Mouse (Mus musculus): ENCODE measurements around the gene Zfhx2.

Zfhx2 gene

DNA sequence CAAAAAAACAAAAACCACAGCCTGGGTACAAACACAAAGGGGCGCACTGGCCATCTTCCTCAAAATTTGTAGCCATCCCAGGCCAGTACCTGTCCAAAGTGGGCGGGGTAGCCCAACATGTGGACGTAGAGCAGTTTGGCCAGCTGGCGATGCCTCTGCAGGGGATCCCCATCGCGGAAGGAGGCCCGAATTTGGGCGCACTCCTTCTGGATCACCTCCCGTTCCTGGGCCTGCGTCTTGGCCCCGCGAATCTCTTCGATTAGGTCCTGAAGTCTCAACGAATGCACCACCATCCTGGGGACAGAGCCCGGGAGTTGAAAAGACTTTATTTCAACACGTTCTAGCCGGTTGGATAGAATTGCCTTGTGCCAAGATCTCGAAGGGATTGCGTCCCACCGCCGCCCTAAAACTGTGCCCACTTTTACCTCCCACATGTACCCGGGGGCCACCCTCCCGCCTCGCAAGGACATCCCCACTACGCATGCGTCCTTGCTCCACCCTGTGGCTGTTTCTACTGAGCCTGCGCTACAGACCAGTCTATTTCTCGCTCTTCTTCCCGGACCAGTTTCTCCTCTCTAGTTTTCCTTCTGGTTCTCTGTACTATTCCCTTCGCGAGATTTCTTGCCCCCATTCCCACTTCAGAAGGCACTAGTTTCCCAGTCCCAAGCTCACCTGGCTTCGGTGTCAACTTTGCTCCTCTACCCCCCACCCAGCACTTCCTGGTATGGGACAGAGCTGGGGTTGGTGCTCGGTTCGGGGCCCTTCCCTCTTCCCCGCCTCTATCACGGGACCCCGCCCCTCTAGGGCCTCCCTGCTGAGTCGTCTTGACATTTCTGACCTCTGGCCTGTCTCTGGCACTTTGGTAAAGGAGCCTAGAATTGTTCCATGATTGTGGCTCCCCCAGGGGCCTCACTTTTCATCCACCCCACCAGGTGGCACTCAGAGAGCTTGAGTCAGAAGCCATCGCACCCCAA, 14.0 kb upstream of the Zfhx2 start, which contains the start of gene Ap1g2:
Gene Ap1g2 (minus strand): TSS at position 758 of the 974 bp plus-strand sequence.
- peak; percentile 82 to 86 for DNase-seq

- DNase-seq = no peak
Measured at GRCm38 (mm10) chr14:55105386-55105785, 13.3 kb upstream of the Zfhx2 start.

DNA sequence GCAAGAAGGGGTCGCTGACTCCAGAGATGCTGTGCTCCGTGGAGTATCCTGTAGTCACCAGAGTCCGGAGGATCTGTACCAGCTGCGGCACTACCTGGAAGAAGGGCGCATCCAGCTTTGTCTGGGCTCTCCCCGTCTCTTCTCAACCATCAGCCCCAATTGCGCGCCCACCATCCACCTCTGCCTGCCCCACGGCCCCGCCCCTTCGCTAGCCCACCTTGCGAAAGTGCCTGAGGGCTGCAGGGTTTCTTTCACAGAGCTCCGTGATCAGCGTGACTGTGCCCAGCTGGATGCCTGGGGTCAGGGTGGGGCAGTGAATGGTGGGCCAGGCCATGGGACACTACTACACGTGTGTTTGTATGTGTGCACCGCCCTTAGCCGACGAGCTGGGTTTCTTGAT, 12.2 kb upstream of the Zfhx2 start:
- DNase-seq = no peak

GRCm38 (mm10) chr14:55102253-55102785, 10.2 kb upstream of the Zfhx2 start:
- DNase-seq = no peak

DNA sequence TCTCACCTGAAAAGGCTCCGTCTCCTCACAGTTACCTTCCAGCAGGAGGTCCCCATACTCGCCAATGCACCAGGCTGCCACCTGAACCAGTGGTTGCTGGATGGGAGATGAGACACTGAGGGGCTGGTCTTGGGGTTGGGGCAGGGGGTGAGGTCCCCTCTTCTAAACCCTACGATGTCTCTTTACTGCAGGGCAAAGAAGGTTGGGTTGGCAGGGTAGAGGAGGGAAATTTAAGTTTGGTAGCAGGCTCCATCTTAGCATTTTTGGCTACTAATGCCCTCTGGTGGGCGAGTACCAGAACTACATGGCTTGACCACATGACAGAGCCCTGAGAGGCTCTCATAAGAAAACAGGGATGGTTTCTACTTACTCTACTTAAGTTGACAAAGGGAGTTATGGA, 9.5 kb upstream of the Zfhx2 start:
- DNase-seq = peak; percentile 71 to 78

- DNase-seq = peak; percentile 77 to 84
Measured at GRCm38 (mm10) chr14:55098067-55098466, 5.9 kb upstream of the Zfhx2 start.

DNA sequence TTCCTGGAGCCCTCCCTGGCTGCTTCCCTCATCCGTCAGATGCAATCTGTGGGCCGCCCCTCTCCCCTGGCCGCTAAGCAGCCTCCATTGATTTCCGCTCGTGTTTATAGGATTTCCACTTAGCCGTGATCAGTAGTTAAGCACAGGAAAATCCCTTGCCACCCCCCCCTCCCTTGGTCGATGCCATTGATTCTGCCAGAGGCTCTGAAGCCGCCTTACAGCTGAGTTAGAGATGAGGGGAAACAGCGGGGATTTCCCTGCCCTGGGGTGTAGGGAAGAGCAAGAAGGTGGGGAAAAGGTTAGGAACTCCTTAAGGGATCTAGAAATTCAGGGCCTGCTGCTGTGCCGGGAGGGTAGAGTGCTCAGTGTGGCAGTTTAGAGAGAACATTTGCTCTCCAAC, 5.5 kb upstream of the Zfhx2 start:
- DNase-seq = no peak

DNA sequence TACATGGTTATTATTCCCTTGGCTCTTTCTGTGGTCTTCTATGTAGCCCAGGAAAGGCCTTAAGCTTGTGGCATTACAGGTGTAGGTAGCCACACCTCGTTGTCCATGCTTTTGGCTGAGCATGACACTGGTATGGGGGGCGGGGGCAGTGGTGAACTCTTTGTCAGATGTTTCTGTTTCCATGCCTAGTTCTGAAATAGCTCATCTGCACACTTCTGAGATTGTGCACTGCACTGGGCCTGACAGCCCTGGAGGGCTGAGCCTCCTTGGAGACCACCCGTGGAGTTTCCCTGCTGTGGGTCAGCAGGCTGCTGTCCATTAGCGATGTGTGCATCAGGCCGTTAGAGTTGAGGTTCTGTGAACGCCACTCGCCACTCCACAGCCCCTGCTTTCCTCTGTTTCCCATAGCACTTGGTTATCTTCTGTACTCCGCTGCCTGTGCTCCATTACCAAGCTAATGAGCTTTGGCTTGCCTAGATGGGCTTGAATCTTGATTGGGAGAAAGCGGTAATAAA, 4.5 kb upstream of the Zfhx2 start:
- DNase-seq = no peak

GRCm38 (mm10) chr14:55095671-55096070, 3.5 kb upstream of the Zfhx2 start:
- no peak for DNase-seq

- DNase-seq = no peak
Measured at GRCm38 (mm10) chr14:55095263-55095662, 3.1 kb upstream of the Zfhx2 start.

- DNase-seq = peak; percentile 87 to 92
Measured at GRCm38 (mm10) chr14:55094704-55095231, 2.6 kb upstream of the Zfhx2 start, which contains the start of gene Thtpa. TSS of gene Thtpa (plus strand) at chr14:55094784.

DNA sequence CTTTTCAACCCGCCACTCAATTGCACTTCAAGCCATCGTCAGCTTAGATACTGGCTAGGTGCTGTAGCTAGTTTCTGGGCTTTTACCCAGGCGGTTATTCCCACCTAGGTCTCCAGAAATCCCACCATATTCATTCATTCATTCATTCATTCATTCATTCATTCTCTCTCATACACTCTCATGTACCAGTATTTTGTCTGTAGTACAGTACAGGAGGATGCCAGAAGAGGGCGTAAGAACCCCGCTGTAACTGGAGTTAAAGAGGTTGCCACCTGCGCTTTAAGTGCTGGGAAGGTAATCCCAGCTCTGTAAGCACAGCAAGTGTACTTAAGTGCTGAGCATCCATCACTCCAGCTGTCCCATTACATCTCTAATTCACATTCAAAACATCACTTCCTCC, 1.8 kb upstream of the Zfhx2 start:
- no peak for DNase-seq

DNA sequence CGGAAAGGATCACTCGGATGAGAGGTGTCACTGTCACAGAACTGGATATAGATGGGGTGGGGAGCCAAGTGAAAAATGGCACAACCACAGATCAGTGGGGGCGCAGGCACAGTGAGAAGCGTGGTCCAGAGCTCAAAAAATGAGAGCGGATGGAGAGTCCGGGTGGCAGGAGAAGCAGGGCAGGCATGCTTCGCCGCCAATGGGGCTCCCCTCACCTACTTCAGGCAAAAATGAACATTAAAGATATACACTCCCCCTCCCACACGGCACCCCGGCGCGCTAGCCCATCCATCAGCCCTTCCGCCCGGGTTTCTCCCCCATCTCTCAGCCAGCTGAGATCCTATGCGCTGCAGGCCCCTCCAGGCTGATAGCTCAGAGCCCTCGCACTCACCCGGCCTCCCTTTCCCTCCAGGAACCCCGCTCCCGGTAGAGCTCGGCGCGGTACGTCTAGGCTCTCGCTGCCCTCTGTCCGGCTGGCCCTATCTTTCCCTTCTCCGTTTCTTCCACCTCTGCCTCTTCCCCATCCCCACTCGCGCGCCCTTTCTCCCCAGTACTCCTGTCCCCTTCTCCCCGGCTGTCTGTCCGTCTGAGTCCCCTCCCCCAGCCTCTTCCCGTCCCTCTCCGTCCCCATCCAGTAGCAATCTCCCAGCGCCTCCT, 787 bp downstream of the Zfhx2 start:
- peak; percentile 41 to 51 for DNase-seq

- no peak for DNase-seq
Measured at GRCm38 (mm10) chr14:55089199-55089947, 2.8 kb downstream of the Zfhx2 start.

- no peak for DNase-seq
Measured at GRCm38 (mm10) chr14:55086009-55086514, 6.1 kb downstream of the Zfhx2 start.

- no peak for DNase-seq
Measured at GRCm38 (mm10) chr14:55085324-55086008, 6.7 kb downstream of the Zfhx2 start.

DNA sequence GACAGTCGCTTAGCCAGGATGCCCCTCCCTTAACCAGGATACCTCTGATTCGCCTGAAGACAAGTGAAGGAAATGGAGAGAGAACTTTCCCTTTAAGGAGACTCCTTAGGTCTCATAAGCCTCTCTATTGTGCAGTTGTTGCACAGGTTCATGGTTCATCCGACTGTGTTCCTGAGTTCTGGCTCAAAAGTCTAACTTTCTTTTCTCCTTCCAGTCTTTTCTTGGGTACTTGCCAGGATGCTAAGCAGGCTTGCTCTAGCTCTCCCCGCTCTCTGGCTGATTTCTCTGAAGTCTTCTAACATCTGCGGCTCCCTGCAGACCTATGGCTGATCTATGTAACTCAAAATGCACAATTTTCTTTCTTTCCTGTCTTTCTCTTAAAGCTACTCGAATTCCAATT, 8.6 kb downstream of the Zfhx2 start:
- no peak for DNase-seq

GRCm38 (mm10) chr14:55081105-55081504, 11.0 kb downstream of the Zfhx2 start:
- DNase-seq = no peak

GRCm38 (mm10) chr14:55079214-55079970, 12.7 kb downstream of the Zfhx2 start:
- peak; percentile 84 to 87 for DNase-seq

- DNase-seq = peak; percentile 34 to 50
Measured at GRCm38 (mm10) chr14:55078366-55078989, 13.6 kb downstream of the Zfhx2 start.

All from kidney, postnatal 4 days (tissue).